Mouse (Mus musculus) liver, embryonic 15.5 days (tissue): ENCODE results near the gene Gm8113. TPM values are rescaled to one million over a fixed set of nuclear protein-coding genes. Genes with fewer than 3 reads are reported as not detected.
"Not testable (repeated sequence)": the region's sequence is repeated elsewhere in the genome, so short reads cannot be mapped to it uniquely, and the experiment has no call there.

Experiments
- ATAC-seq: fragments of 200-750 bp; cut with Nextera tagmentation; 2 replicates; pipeline ENCODE4 v1.8.0; 2017; ENCODE audit warnings: moderate number of reproducible peaks, mild to moderate bottlenecking, moderate library complexity; ENCODE audit not compliant: insufficient read depth
- H3K27ac ChIP-seq: fragments of 300-500 bp; sonication (generic); replicated peaks from 2 replicates; pipeline ENCODE4 v1.5.1; 2015; ENCODE audit warnings: mild to moderate bottlenecking, inconsistent platforms
- H3K27me3 ChIP-seq: fragments of 300-500 bp; sonication (generic); 2 replicates; pipeline ENCODE4 v1.6.1; 2015; ENCODE audit warnings: mild to moderate bottlenecking, inconsistent platforms
- H3K36me3 ChIP-seq: fragments of 300-500 bp; sonication (generic); replicated peaks from 2 replicates; pipeline ENCODE4 v1.6.1; 2015; ENCODE audit warnings: moderate library complexity, mild to moderate bottlenecking, inconsistent platforms
- H3K4me1 ChIP-seq: fragments of 300-500 bp; sonication (generic); replicated peaks from 2 replicates; pipeline ENCODE4 v1.6.1; 2015; ENCODE audit warnings: inconsistent platforms
- H3K4me2 ChIP-seq: fragments of 300-500 bp; sonication (generic); 2 replicates; pipeline ENCODE4 v1.6.1; 2015; ENCODE audit warnings: moderate library complexity, mild to moderate bottlenecking, inconsistent platforms
- H3K4me3 ChIP-seq: fragments of 300-500 bp; sonication (generic); replicated peaks from 2 replicates; pipeline ENCODE4 v1.5.1; 2015; ENCODE audit warnings: mild to moderate bottlenecking, inconsistent platforms
- H3K9ac ChIP-seq: fragments of 300-500 bp; sonication (generic); 2 replicates; pipeline ENCODE4 v1.6.1; 2015; ENCODE audit warnings: moderate library complexity, mild to moderate bottlenecking, inconsistent platforms
- H3K9me3 ChIP-seq: fragments of 300-500 bp; sonication (generic); replicated peaks from 2 replicates; pipeline ENCODE4 v1.6.1; 2016; ENCODE audit warnings: inconsistent platforms
- WGBS: fragments of 180-500 bp; shearing (Covaris S2); methylation state at CpG from one replicate; pipeline ENCODE4 v1.1.7; 2015; ENCODE audit warnings: mixed read lengths; ENCODE audit not compliant: insufficient replicate concordance; 5-methylcytosine and 5-hydroxymethylcytosine counted together
- polyA plus RNA-seq: library from polyadenylated mRNA; unstranded; fragments of >200 nt; fragmentation: Nextera tagmentation; extraction: Ambion mirVana; gene quantifications from 2 replicates; pipeline ENCODE4 v1.2.1, GENCODE M21; 2015

Gene Gm8113
- polyA plus RNA-seq, 1 experiment from 2014 or later: 6.7 TPM

DNA sequence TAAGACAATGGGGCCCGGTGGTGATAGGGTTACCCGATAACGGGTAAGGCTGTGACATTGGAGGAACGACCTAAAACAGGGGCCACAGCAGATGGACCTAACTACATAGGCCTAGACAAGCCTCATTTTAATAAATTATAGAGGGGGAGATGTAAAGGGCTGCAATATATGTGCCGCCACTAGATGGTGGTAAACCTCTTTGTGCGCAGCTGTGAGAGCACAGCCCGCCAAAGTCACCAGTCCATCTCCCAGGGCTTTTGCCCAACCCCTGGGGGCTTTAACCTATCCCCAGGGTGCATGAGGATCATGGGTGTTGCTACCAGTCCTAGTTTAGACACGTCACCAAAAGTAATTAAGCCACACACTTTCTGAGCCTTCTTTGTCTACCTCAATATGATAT lies 7.8 kb downstream of the Gm8113 start:
- H3K4me2 ChIP-seq, H3K9me3 ChIP-seq, H3K4me3 ChIP-seq, H3K27me3 ChIP-seq, H3K9ac ChIP-seq, H3K36me3 ChIP-seq, ATAC-seq, H3K27ac ChIP-seq: not testable (repeated sequence)
- WGBS: 10% methylated on average over 8 of the region's 8 CpGs
- peaks cover 15% of the 10 kb centered on the region for H3K4me1 ChIP-seq

DNA sequence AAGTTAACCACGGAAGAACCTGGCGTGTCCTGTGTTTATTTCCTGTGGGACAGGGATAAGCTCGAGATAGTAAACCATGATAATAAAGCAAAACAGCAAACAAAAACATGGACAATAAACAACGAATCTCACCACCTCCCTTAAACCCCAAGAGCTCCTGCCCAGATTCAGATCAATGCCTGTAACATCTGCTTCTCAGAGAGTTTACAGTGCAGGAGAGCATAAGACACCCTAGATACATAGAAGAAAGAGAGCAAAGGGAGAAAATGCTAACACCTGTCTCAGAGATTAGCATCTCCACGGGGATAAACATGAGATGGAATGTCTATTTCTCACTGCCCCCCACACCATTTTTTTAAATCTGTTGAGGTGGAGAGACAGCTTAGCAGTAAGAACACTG lies 8.2 kb downstream of the Gm8113 start:
- ATAC-seq, H3K36me3 ChIP-seq, H3K4me3 ChIP-seq, H3K9ac ChIP-seq, H3K27me3 ChIP-seq, H3K4me2 ChIP-seq, H3K9me3 ChIP-seq, H3K27ac ChIP-seq: not testable (repeated sequence)
- H3K4me1 ChIP-seq: peaks cover 15% of the 10 kb centered on the region
- 43% methylated on average over 5 of the region's 5 CpGs for WGBS

DNA sequence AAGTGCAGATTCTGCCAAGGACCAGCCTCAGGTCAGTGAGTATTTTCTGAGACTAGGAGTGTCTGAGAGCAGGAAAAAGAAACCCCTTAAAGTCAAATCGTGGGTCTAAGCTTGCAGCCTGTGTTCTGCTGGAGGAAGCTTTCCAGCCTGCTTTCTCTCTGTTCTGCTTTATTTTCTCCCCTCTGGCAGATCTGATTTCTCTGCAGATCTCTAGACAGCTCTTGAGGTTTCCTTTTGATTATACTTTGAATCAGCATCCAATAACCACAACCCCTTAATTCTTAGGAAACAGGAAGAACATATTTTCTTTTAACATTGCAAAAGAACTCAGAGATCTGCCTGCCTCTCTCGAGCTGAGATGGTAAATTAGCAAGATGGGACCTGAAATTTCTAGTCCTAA lies 28.2 kb downstream of the Gm8113 start:
- not testable (repeated sequence) for ATAC-seq, H3K4me3 ChIP-seq, H3K9ac ChIP-seq, H3K9me3 ChIP-seq, H3K27me3 ChIP-seq, H3K27ac ChIP-seq, H3K4me1 ChIP-seq, H3K4me2 ChIP-seq, H3K36me3 ChIP-seq
- 2% methylated on average over 2 of the region's 2 CpGs for WGBS

DNA sequence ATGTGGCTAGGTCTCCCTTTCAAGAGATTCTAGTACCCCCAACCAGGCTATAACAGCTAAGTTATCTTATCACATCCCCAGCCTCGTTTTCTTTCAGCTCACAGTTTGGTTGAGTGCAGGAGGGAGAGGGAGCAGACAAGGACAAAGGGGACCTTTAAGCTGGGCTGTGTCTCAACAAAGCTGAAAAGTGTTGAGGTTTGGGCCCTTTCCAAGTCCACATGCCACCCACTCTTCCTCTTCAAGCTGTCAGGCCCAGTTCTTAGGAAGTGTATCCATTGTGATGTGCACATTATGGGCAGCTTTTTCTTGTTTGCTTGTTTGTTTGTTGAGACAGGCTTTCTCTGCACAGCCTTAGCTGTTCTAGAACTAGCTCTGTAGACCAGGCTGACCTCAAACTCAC lies 29.9 kb downstream of the Gm8113 start:
- H3K4me3 ChIP-seq, H3K27ac ChIP-seq, H3K9me3 ChIP-seq, H3K4me1 ChIP-seq, H3K4me2 ChIP-seq, H3K9ac ChIP-seq, H3K27me3 ChIP-seq, ATAC-seq, H3K36me3 ChIP-seq: not testable (repeated sequence)
- WGBS: no CpG with 5 or more reads among the region's 1 CpGs

DNA sequence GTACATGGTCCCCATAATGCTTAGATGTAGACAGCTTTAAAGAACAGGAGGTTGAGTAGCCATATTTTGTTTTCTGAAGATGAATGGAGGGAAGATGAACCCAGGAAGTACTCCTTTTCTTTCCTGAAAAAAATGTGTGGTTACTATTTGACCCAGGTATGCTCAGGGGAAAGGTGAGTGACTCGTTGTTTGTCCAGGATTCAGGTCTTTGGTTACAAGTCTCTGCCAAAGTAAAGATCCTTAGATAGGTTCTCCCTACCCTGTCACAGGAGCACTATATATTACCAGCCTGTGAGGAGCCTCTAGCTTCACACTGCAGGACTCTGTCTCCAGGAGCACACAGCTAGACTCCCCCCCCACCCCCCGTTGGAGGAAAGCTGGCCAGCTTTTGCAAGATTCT lies 31.6 kb downstream of the Gm8113 start, which contains the start of gene Ang5:
Gene Ang5 (plus strand): TSS at position 301 of the 400 bp plus-strand sequence.
- not testable (repeated sequence) for H3K4me3 ChIP-seq, H3K27me3 ChIP-seq, H3K27ac ChIP-seq, ATAC-seq, H3K36me3 ChIP-seq, H3K9me3 ChIP-seq, H3K9ac ChIP-seq, H3K4me1 ChIP-seq, H3K4me2 ChIP-seq
- no CpG with 5 or more reads among the region's 2 CpGs for WGBS

Other genes with a start within 250 kb of the Gm8113 start
- gene Gm8165, start 248.2 kb upstream of the Gm8113 start, polyA plus RNA-seq: not detected in 2 replicates
- gene Gm7324, start 227.6 kb upstream of the Gm8113 start, polyA plus RNA-seq: 0.30 and 0.31 TPM in 2 replicates
- not detected in 2 replicates for gene Gm16506, start 197.9 kb upstream of the Gm8113 start, polyA plus RNA-seq
- not detected in 2 replicates for gene Gm6526, start 177.5 kb upstream of the Gm8113 start, polyA plus RNA-seq
- gene Gm8180, start 140.6 kb upstream of the Gm8113 start, polyA plus RNA-seq: not detected in 2 replicates
- gene Ear1, start 49.9 kb upstream of the Gm8113 start, polyA plus RNA-seq: 7.1 and 12.1 TPM in 2 replicates
- gene Ear10, start 1.8 kb upstream of the Gm8113 start, polyA plus RNA-seq: not detected in 2 replicates
- gene Ang5, start 31.7 kb downstream of the Gm8113 start, polyA plus RNA-seq: not detected in 2 replicates
- gene Ang6, start 76.9 kb downstream of the Gm8113 start, polyA plus RNA-seq: not detected in 2 replicates
- gene Ear2, start 177.3 kb downstream of the Gm8113 start, polyA plus RNA-seq: 14.2 and 20.2 TPM in 2 replicates
- not detected in 2 replicates for gene Gm3327, start 198.5 kb downstream of the Gm8113 start, polyA plus RNA-seq